Mouse (Mus musculus): ENCODE measurements around the gene Dnah7c.
"Not testable (repeated sequence)": the region's sequence is repeated elsewhere in the genome, so short reads cannot be mapped to it uniquely, and the experiment has no call there.

Dnah7c gene

DNA sequence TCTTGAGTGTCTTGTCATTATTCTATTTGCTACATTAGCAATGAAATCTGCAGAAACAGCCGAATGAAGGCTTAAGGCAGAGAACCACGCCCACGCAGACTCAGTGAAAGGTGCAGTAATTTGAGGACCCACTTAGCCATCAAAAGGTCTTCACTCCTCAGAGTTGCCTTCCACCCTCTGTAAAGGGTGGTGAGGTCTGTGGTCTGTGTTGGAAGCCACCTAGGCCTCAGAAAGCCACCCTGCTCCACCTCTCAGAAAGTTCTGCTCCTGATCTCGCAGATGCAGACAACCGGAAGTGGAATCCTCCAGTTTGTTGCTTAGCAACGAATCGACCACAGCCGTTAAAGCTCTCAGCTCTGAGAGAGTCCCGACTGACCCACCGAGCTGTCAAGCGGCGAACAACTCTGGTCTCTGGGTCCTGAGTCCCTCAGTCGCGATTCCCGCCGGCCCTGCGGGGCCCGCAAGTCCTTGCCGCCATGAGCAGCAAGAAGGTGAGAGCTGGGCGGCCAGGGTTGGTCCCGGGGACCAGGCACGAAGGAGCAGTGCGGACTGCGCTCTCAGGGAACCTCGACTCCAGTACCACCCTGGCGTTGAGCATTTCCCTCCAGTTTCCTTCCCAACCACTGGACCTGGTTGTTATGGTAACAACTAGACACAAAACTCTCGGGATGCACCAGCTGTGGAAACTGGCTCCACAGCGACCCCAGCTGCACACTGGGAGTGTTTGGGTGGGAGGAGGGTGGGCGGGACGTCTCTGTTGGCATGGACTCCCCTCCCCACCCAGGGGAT is at the start of gene Dnah7c:
Gene Dnah7c, plus strand, starts transcription at position 456 of the 789 bp plus-strand sequence.
- peak in 1 of 2 experiments; percentile 4 for DNase-seq

DNA sequence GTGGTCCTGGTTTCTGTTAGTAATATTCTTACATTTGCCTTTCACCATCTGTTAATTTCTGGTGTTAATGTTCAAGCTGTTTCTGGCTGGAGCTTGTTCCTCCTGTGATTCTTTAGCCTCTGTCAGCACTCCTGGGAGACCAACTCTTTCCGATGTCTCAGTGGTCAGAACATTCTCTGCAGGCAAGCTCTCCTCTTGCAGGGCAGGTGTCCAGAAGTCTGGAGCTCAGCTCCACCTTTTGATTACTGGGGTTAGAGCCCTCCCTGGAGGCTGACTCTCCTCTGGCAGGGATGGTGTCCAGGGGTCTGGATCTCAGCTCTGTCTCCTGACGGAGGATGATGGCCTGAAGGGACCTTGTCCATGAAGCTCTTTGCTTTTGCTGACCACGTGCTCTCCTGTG is 44.8 kb upstream of the Dnah7c start:
- peak; percentile 47 to 50 for DNase-seq

DNA sequence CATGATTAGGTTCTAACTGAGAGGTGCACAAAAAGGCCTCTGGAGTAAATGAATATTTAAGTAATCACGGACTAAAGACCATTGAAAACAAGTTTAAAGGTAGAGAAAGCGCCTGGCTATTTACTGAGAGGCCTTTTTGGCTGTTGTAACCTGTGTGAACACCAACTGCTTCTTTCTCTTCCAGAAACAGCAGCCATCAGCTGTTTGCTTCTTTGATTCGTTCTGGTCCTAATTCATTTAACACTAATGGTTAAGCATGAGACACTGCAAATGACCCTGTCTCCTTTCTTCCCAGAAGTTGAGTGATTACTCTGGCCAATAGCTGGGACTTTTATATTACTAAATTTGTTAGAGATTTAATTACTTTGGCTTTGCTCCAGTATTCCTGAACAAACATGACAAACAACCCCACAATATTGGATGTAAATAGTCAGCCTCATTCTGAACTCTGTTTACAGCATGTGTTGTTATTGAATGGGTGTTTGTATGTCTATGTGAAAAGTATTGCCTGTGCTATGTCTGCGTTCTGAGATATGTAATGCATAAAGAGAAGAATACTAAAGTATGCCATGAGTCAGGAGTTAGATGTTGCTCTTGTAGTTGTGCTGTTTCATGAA is 30.6 kb upstream of the Dnah7c start:
- DNase-seq: not testable (repeated sequence)

DNA sequence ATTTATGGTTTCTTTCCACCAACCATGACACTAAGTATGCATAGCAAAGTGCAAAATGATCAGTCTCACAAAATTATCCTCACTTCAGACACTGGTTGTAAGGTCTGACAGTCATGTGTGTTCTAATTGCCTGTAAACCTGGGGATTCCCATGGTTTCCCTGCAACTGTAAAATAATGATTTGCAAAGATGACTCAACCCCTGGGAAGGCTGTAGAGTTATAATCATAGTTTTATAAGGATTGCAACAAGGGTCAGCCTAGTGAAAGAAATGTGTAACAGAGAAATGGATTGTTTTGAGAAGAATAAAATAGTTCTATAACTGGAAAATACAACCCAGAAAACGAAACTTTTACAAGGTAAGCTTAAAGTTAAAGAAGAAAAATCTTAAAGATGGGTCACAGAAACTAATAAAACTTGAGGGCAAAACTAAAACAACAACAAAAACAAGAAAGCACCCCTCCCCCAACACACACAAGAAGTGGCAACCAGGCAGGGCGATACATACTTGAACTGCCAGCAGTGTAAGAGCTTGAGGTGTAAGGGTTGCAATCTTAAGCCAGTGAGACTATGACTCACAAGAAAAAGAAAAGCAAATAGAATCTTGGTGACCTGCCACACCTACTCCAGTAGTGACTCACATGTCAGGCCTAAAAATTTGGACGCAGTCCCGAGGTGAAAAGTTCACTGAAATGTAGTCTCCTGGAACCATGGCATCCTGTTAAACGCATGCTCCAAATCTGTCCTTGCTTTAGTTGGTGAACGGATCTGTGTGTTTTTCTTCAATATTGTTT is 16.9 kb upstream of the Dnah7c start:
- no peak for DNase-seq

DNA sequence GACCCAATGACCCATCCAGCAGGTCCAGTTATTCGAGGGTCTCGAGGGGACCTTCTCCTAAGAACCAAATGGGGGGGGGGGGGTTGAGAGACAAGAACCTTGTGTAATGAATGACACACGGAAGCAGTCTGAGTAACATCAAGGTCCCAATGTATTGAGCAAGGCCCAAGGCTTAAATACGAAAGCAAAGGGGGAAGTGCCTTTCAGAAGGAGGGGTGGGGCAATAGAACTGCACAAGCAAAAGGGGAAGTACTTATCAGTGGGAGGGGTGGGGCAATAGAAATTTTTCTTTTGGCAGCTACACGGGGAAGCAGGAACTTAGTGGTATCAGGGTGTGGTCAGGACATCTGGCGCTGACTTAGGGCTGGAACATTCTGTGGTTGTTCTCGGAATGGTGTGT is 10.6 kb upstream of the Dnah7c start:
- not testable (repeated sequence) for DNase-seq

DNA sequence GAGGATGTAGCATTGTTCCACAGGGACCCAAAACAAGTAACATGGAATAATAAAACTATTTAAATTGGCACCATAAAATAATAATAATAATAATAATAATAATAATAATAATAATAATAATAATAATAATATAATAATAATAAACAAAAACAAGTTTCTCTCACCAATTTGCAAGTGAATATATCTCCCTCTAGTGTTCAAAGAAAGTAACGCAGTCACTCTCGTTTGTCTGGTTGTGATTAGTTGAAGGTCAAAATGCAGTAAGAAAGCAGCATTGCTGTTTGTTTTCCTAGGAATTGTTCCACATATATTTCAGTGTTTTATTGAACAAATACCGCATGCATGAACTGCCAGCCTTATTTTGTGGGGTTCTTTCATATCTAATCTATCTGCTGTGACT is 8.4 kb upstream of the Dnah7c start:
- DNase-seq: peak in 1 of 2 experiments; percentile 13

DNA sequence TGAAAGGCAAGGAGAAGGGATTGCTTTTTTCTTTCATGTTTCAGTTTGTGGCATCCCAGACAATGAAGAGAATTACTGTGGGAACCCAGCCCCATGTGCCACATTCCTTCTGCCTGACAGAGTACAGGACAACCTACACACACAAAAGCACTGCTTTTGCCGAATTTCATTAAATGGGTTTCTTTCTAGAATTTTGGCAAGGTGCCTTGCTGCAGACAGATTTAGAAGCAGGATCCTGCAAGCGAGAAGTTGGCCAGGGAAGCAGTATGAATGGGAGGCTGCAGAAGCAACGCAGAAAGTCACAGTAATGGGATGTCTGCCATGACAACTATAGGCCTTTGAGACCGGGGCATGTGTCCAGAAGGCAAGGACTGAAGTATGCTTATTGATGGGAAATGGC is 6.4 kb upstream of the Dnah7c start:
- DNase-seq: not testable (repeated sequence)

DNA sequence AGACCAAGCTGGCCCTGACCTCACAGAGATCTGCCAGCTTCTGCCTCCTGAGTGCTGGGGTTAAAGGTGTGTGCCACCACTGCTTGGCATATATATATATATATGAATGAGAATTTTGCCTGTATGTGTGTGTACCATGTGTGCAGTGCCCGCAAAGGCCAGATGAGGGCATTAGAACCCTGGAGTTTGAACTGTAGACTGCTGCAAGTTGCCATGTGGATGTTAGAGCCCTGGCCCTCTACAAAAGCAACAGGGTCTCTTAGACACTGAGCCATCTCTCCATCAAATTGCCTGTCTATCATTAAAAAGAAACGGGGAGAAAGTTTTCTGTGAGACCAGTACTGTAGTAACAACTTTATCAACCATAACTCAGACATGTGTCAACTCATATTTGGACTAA is 3.0 kb downstream of the Dnah7c start:
- DNase-seq: no peak

DNA sequence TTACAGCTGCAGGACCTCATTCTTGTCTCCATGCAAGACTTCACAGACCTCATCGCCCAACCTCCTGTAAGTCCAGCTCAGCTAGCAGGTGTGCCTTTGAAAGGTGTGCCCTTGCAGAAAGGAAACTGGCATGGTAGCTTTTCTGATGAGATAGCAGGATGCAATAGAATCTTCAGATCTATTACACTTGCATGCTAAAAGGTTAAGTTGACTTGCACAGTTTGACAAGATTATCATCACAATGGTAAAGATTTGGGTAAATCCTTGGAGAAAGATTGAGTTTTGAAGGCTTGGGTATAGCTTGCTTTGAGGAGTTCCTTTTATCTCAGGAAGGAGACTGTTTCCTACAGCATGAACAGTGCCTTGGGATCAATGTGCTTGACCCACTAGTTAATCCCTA is 89.3 kb downstream of the Dnah7c start:
- DNase-seq: not testable (repeated sequence)

DNA sequence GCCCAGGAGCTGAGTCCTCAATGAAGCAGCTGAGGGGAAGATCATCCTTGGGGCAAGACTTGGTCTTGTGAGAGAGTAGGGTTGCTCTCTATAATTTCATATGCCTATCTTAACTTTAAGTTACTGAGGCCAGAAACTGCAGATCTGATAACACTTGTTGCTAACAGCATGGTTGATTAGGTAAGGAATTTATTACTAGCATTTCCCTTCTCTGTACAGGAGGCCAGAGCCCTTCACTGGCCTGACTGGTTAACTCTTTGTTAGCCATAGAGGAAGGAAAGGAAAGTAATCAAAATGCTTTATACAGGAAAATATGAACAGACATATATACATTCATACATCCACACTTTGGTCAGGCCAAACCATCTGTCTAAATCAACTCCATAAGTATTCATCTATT is 95.6 kb downstream of the Dnah7c start:
- no peak for DNase-seq

DNA sequence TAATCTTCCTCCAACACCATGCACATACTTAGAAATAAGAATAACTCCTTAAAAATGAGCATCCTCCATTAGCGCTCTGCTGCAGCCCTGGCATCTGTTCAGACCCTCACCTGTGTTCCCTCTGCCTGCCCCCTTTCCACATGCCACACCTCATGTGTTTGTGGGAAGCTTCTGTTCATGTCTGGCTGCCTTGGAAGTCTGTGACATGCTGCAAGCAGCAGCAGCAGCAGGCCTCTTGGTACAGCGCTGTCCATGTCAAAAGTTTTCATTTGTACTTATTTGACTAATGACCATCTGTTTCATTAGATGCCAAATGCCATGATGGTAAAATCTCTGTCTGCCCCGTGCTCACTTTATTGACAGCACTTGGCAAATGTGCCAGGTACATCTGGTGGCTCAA is 101.1 kb downstream of the Dnah7c start:
- DNase-seq: not testable (repeated sequence)

DNA sequence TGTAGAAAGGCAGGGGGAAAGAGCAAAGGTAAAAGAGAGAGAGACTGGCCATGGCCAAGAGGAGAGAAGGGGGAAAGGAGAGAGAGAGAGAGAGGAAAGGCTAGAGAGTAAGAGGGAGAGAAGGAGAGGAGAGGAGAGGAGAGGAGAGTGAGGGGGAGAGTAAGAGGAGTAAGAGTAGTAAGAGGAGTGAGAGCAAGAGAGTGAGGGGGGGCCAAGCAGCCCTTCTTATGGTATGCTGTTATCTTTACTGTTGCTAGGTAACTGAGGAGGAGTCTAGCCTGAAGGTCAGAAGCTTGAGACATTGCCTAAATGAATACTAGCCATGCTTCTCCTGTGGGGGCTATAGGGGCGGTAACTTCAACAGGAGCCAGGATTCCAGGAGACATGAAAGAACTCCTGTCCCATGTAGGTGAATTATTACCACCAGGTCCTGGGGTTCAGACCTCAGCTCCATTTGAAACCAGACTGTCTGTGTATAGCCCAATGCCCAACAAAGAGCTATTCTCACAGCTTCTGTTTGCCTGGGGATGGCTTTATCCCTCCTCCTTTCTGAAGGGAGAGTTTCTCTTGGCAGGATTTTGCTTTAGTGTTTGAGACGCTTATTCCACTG is 119.5 kb downstream of the Dnah7c start:
- no peak for DNase-seq

DNA sequence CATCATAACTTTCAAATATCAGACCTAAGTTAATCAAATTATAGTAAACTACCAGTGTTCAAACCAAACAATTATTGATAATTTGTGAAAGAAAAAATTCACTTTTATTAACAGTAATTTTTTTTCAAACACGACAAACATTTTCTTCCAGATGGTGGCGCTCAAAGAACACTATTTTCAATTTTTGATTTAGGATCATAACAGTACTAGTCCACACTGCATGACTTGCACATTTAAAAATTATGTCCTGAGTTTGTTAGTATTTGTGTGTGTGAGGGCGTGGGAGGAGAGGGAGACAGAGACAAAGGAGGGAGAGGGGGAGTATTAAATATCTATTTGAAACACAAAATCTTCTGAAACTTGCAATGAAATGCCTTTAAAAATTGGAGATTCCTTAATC is 155.0 kb downstream of the Dnah7c start:
- DNase-seq: peak in 1 of 2 experiments; percentile 26

DNA sequence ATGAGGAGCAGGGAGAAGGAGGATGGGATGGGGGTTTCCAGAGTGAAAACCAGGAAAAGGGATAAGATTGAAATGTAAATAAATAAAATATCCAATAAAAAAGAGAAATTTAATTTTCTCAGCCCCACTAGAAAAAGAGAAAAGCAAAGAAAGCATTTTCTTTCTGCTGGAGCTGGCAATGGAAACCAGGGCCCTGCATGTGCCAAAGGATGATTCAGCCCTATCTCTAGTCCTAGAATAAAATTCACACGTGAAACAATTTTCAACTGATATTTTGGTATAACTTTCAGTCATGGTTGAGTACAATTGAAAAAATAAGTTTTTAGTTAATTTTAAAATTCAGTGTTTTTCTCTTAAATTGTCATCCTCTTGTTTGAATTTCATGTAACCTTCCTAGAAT is 168.4 kb downstream of the Dnah7c start:
- DNase-seq: not testable (repeated sequence)

DNA sequence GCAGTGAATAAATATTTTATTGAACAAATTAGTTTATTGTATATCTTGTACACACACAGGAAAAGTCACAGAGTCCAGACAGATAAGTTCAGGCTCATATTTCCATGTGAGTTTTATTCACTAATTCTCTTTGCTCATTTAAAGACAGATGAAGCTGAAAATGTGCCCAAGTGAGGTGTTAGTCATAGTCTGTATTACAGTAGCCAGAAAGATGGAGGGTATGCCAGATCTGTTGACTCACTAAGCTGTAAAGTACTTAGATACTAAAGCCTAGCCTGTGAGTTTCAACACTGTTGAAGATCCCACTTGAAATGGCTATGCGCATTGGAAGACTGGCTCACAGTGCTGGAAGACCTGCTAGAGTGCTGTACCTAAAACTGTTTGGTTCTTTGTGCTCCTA is 171.0 kb downstream of the Dnah7c start:
- DNase-seq: not testable (repeated sequence)

DNA sequence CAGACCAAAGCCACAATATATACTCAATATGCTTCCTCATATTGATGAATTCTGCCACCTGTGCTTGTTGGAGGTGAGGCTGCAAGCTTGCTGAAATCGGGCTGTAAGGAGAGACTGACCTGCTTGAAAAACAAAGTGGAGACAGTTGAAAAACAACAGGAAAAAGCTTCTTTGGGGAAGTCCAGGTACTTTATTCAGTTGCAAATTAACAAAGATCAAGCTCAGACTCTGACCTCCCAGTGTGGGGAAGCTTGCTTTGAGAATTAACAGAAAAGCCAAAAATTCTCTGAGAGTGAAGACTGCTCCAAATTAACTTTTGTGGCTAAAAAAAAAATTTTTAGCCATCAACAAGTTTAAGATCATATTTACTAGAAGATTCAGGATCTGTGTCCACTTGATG is 194.9 kb downstream of the Dnah7c start:
- DNase-seq: peak in 1 of 2 experiments; percentile 5

DNA sequence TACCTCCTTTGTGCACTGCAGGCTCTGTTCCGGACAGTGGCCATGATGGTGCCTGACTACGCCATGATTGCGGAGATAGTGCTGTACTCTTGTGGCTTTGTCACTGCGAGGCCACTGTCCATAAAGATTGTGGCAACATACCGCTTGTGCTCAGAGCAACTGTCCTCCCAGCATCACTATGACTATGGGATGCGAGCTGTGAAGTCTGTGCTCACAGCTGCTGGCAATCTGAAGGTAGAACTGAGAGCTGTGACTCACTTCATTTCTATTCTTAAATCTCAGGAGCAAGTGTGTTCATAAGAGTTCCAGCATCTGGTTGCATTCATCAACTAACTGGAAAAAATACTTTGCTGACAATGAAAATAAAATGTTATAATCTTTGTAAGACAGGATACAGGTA is 200.5 kb downstream of the Dnah7c start:
- not testable (repeated sequence) for DNase-seq

DNA sequence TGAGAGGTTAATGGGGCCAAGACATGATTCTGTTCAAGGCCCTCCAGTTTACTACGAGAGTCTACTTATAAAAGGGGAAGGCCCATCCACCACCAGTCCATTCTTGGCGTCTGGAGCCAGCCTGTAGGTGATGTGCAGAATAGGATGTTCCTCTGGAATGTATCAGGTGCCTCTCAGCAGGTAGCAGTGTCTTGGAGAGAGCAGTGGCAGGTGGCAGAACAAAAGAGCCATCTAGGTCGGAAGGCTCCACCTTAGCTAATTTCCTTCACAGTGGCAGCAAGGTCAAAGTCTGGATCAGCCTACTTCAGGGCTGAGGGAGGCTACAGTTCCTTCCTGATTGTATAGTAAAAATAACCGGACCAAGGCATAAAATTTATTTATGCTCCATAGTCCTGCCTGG is 224.4 kb downstream of the Dnah7c start:
- DNase-seq: not testable (repeated sequence)

DNA sequence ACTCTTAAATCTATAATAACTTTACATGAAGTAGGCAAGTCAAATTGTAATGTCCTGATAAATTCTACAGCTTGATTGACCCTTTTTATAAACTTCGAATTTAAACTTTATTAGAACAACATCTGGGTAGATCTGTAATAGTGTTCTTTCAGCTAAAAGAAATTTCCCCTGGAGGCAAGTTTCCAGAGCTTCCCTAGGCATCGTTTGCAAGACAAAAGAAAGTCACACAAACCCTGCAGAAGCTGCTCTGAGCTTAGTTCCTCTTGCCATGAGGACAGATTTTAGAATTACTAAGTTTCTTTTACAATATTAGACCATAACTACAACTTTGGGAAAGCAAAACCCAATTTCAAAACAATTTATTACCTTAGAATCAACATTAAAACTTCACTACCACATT is 227.3 kb downstream of the Dnah7c start:
- DNase-seq: not testable (repeated sequence)

DNA sequence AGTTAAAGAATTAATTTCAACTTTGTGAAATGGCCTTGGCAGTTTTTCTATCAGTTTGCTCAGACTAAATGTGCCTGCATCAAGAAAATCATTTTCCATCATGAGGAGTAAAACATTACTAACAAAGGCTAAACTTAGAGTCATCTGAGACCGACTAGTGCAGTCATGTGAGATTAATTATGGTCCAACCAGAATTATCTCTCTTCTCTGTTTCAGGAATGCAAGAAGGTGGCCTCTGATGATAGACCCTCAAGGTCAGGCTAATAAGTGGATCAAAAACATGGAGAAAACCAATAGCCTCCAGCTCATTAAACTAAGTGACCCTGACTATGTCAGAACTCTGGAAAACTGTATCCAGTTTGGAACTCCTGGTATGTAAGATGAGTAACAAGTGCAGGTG is 299.4 kb downstream of the Dnah7c start:
- DNase-seq: not testable (repeated sequence)

DNA sequence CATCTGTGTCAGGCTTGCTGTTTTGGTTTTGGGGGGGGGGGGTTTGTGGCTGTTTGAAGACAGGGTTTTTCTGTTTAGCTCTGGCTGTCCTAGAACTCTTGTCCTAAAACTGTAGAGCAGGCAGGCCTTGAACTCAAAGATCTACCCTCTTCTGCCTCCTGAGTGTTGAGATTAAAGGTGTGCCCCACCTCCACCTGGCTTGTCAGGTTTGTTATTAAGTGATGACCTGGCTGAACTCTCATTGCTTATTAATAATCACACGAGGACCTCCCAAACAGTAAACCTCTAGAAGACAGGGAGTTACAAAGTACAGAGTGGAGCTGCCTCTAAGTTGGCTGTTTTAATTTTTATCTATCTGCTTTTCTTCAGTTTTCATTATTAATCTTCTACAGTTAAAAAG is 299.9 kb downstream of the Dnah7c start:
- DNase-seq: peak; percentile 11 to 32

DNA sequence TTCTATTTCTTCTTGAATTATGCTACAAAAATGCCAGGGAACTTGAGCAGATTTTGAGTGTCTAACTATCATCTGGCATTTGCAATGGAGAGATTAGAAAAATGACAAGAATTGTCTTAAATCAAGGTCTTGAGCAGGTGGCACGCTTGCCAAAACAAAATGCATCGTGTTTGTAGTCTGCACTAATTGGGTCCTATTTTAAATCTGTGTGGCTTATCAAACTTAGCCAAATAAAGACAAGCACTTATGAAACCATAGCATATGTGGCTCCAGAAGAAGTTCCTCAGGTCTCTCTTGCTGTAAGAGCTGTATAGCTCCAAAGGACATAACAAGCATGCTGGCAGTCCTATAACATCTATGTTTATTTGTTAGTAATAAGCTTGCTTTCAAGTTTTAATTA is 300.3 kb downstream of the Dnah7c start:
- DNase-seq: not testable (repeated sequence)

DNA sequence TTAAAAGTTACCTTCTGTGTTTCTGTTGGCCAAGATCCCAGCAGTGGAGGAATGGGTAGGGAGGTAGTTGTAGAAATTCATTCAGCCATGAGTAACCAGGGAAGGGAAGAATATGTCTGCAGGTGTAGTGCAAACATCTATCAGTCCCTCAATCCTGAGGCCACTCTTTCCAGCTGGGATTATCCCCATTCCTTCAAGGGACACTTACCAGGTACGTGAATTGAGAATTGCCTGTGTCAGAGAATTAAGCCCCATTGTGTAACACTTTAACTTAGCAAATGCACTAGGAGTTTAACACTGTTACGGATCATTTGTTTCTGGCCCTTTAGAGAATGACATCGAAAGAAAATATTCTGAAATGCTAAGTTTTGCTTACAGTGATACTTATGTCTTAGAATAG is 304.3 kb downstream of the Dnah7c start:
- peak; percentile 4 to 18 for DNase-seq

Data from kidney, postnatal 36 days (tissue).